In the genomic region with DNA sequence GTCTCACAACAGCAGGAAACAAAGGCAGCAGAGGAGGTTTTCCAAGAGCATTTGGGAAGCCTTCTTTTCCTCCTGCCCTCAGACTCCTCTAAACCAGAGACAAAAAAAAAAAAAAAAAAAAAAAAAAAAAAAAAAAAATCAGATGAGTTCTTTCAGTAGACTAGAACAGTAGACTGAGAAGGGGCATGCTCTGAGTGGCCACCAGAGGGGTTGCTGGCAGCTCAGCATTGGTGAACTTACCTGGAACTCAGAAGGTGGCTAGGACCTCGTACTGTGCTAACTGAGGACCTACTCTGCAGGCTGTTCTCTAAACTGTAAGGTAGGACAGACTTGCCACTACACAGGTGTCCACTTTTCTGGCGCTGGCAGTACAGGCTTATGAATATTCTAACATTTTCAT, we compare ENCODE assay signal across 18 mouse cellular contexts.
DNase-seq lines count a peak whose midpoint lies in the region; ATAC-seq and TF ChIP-seq lines count a peak whose summit lies in the region.
"Had no signal": no experiment of that assay in that cellular context is flagged by ENCODE, and none has a peak within 500 bp of the region (broad histone marks: within the 10 kb centered on the region; RNA-seq: fewer than 3 reads in every experiment).

No protein-coding gene starts in this region.

- H3K9ac ChIP-seq in ES-E14 (ENCODE audit: insufficient read depth, low read depth, low read length, poor library complexity, severe bottlenecking): no peak overlapping the region
- no peak overlapping the region for H3K9ac ChIP-seq in midbrain, embryonic 14.5 days (replicated peaks; ENCODE audit: low read length)
- no peak overlapping the region for H3K9ac ChIP-seq in hindbrain, postnatal 0 days (replicated peaks; ENCODE audit: low read length)
- H3K9ac ChIP-seq: forebrain, embryonic 12.5 days; hindbrain, embryonic 12.5 days; limb, embryonic 12.5 days; neural tube, embryonic 15.5 days had no signal

- peak overlapping the region; percentile 33 for H3K4me3 ChIP-seq in megakaryocyte, embryonic 14.5 days (replicated peaks)
- no peak overlapping the region for H3K4me3 ChIP-seq in ES-E14 (ENCODE audit: insufficient read depth in 1 of 2, low read depth in 1 of 2, low read length in 2 of 2, poor library complexity in 1 of 2, severe bottlenecking in 1 of 2)
- no peak overlapping the region for H3K4me3 ChIP-seq in midbrain, embryonic 14.5 days (replicated peaks; ENCODE audit: low read depth, low read length)
- no peak overlapping the region for H3K4me3 ChIP-seq in hindbrain, postnatal 0 days (ENCODE audit: low read length)
- H3K4me3 ChIP-seq: forebrain, embryonic 12.5 days; hindbrain, embryonic 12.5 days; limb, embryonic 12.5 days; neural tube, embryonic 15.5 days had no signal

- H3K27ac ChIP-seq in ES-E14 (ENCODE audit: insufficient read depth, low read depth, low read length, poor library complexity, severe bottlenecking): no peak overlapping the region
- no peak overlapping the region for H3K27ac ChIP-seq in midbrain, embryonic 14.5 days (replicated peaks; ENCODE audit: low read depth, low read length)
- no peak overlapping the region for H3K27ac ChIP-seq in hindbrain, postnatal 0 days
- H3K27ac ChIP-seq: forebrain, embryonic 12.5 days; hindbrain, embryonic 12.5 days; limb, embryonic 12.5 days; neural tube, embryonic 15.5 days had no signal

- DNase-seq in ES-E14 (ENCODE audit: low read depth, low spot score): no peak
- peak; percentile 40 for DNase-seq in ZHBTc4 (ENCODE audit: low read depth, low spot score)
- DNase-seq in midbrain, embryonic 14.5 days: no peak
- no peak for DNase-seq in hindbrain, postnatal 0 days (ENCODE audit: low spot score)
- DNase-seq: adrenal gland, adult 2 months; cerebellum, adult 11-12 months; cerebellum, postnatal 10 days; kidney, adult 2 months; kidney, postnatal 10 days; lung, adult 2 months had no signal

- H3K9me3 ChIP-seq in megakaryocyte, embryonic 14.5 days: no peaks in the 10 kb centered on the region
- no peaks in the 10 kb centered on the region for H3K9me3 ChIP-seq in ES-E14 (ENCODE audit: control insufficient read depth, insufficient read depth, low read depth, low read length)
- no peaks in the 10 kb centered on the region for H3K9me3 ChIP-seq in midbrain, embryonic 14.5 days (ENCODE audit: control insufficient read depth, low read length)
- H3K9me3 ChIP-seq in hindbrain, postnatal 0 days (ENCODE audit: low read length): no peaks in the 10 kb centered on the region
- H3K9me3 ChIP-seq: forebrain, embryonic 12.5 days; hindbrain, embryonic 12.5 days; limb, embryonic 12.5 days; neural tube, embryonic 15.5 days had no signal

- in situ Hi-C loops in ES-E14 (cut with MboI; ENCODE audit: low sequenced_read_pairs in 2 of 2, unreplicated experiment in 2 of 2): no loop called here

- no peak overlapping the region for H3K4me2 ChIP-seq in midbrain, embryonic 14.5 days (ENCODE audit: low read length)
- no peak overlapping the region for H3K4me2 ChIP-seq in hindbrain, postnatal 0 days (ENCODE audit: low read depth, low read length)
- H3K4me2 ChIP-seq: forebrain, embryonic 12.5 days; hindbrain, embryonic 12.5 days had no signal

- H3K27me3 ChIP-seq in megakaryocyte, embryonic 14.5 days (replicated peaks): peaks cover 3% of the 10 kb centered on the region
- no peaks in the 10 kb centered on the region for H3K27me3 ChIP-seq in midbrain, embryonic 14.5 days (ENCODE audit: control insufficient read depth, insufficient read depth, low read length)
- H3K27me3 ChIP-seq in hindbrain, postnatal 0 days (ENCODE audit: insufficient read depth, low read length): no peaks in the 10 kb centered on the region
- H3K27me3 ChIP-seq: hindbrain, embryonic 12.5 days; limb, embryonic 12.5 days; neural tube, embryonic 15.5 days had no signal

- ATAC-seq in megakaryocyte, adult 5-6 weeks (ENCODE audit: poor library complexity, severe bottlenecking): no peak
- ATAC-seq in midbrain, embryonic 14.5 days (ENCODE audit: low FRiP score, low TSS enrichment): no peak
- ATAC-seq in hindbrain, postnatal 0 days: no peak
- ATAC-seq in erythroblast, adult 5-6 weeks (replicated peaks; ENCODE audit: low FRiP score, poor library complexity, severe bottlenecking): no peak
- ATAC-seq: inflammation-experienced regulatory T-cells, adult 6 months had no signal

- H3K4me1 ChIP-seq in megakaryocyte, embryonic 14.5 days: peaks cover 71% of the 10 kb centered on the region
- H3K4me1 ChIP-seq in ES-E14 (ENCODE audit: control insufficient read depth in 2 of 2, insufficient read depth in 2 of 2, low read length in 2 of 2, poor library complexity in 1 of 2): peaks cover 0 to 2% of the 10 kb centered on the region in 2 experiments; a peak in 1 of 4 replicates
- H3K4me1 ChIP-seq in midbrain, embryonic 14.5 days (ENCODE audit: control insufficient read depth, insufficient read depth, low read length): peaks cover 5% of the 10 kb centered on the region; the same call in 1 of the 2 replicates
- no peaks in the 10 kb centered on the region for H3K4me1 ChIP-seq in hindbrain, postnatal 0 days (ENCODE audit: insufficient read depth, low read length)
- H3K4me1 ChIP-seq: limb, embryonic 12.5 days had no signal

- no peak for TF ChIP-seq CTCF in hindbrain, postnatal 0 days (IDR thresholded peaks at IDR 0.05; ENCODE audit: low read depth)

- 78% methylated on average over 2 of the region's 2 CpGs for WGBS in midbrain, embryonic 14.5 days
- 76% methylated on average over 2 of the region's 2 CpGs for WGBS in hindbrain, postnatal 0 days

- no peaks in the 10 kb centered on the region for H3K36me3 ChIP-seq in megakaryocyte, embryonic 14.5 days (replicated peaks; ENCODE audit: low read length)
- H3K36me3 ChIP-seq in ES-E14 (ENCODE audit: control insufficient read depth, insufficient read depth, low read length, poor library complexity, severe bottlenecking): no peaks in the 10 kb centered on the region
- H3K36me3 ChIP-seq in midbrain, embryonic 14.5 days (ENCODE audit: control insufficient read depth, insufficient read depth, low read length): no peaks in the 10 kb centered on the region
- no peaks in the 10 kb centered on the region for H3K36me3 ChIP-seq in hindbrain, postnatal 0 days (ENCODE audit: insufficient read depth, low read length)
- H3K36me3 ChIP-seq: forebrain, embryonic 12.5 days; hindbrain, embryonic 12.5 days; limb, embryonic 12.5 days; neural tube, embryonic 15.5 days had no signal

TF ChIP-seq in ES-E14, 5 proteins besides CTCF, POLR2A, EP300 and RAD21:
- TF ChIP-seq CHD2 (IDR thresholded peaks at IDR 0.05; ENCODE audit: low read depth, low read length) (no peak), HCFC1 (IDR thresholded peaks at IDR 0.05; ENCODE audit: borderline replicate concordance, insufficient read depth, low read length) (no peak), ZNF384 (IDR thresholded peaks at IDR 0.05; ENCODE audit: low read depth, low read length) (peak; percentile 94)
